Mouse (Mus musculus) neural tube, embryonic 14.5 days (tissue): ENCODE data around the gene Rasal2. TPM values are rescaled to one million over a fixed set of nuclear protein-coding genes. Genes with fewer than 3 reads are reported as not detected.

Experiments
- ATAC-seq: fragments of 200-750 bp; cut with Nextera tagmentation; 2 replicates; pipeline ENCODE4 v1.8.0; 2017; ENCODE audit warnings: low read depth, mild to moderate bottlenecking, moderate TSS enrichment, moderate library complexity
- H3K27ac ChIP-seq: fragments of 300-500 bp; sonication (generic); 2 replicates; pipeline ENCODE4 v1.5.1; 2014; ENCODE audit warnings: low read depth, mild to moderate bottlenecking, control low read depth, low read length, moderate library complexity, mixed read lengths
- H3K27me3 ChIP-seq: fragments of 300-500 bp; sonication (generic); 2 replicates; pipeline ENCODE4 v1.6.1; 2014; ENCODE audit warnings: low read length; ENCODE audit not compliant: control insufficient read depth, insufficient read depth
- H3K36me3 ChIP-seq: fragments of 300-500 bp; sonication (generic); 2 replicates; pipeline ENCODE4 v1.6.1; 2014; ENCODE audit warnings: low read length, mixed read lengths; ENCODE audit not compliant: control insufficient read depth, insufficient read depth
- H3K4me1 ChIP-seq: fragments of 300-500 bp; sonication (generic); 2 replicates; pipeline ENCODE4 v1.6.1; 2014; ENCODE audit warnings: low read length; ENCODE audit not compliant: control insufficient read depth, insufficient read depth
- H3K4me2 ChIP-seq: fragments of 300-500 bp; sonication (generic); 2 replicates; pipeline ENCODE4 v1.6.1; 2014; ENCODE audit warnings: mild to moderate bottlenecking, low read depth, low read length, control low read depth
- H3K4me3 ChIP-seq: fragments of 300-500 bp; sonication (generic); 2 replicates; pipeline ENCODE4 v1.5.1; 2014; ENCODE audit warnings: low read depth, low read length, control low read depth, mixed read lengths
- H3K9ac ChIP-seq: fragments of 300-500 bp; sonication (generic); replicated peaks from 2 replicates; pipeline ENCODE4 v1.6.1; 2014; ENCODE audit warnings: low read depth, mild to moderate bottlenecking, control low read depth, low read length, mixed read lengths
- H3K9me3 ChIP-seq: fragments of 300-500 bp; sonication (generic); 2 replicates; pipeline ENCODE4 v1.6.1; 2016; ENCODE audit warnings: low read length; ENCODE audit not compliant: control insufficient read depth
- WGBS: fragments of 180-500 bp; shearing (Covaris S2); extraction: QIAGEN DNeasy Blood & Tissue Kit; methylation state at CpG from one replicate; pipeline ENCODE4 v1.1.7; 2014; 5-methylcytosine and 5-hydroxymethylcytosine counted together
- polyA plus RNA-seq: library from polyadenylated mRNA; unstranded; fragments of >200 nt; fragmentation: Nextera tagmentation; extraction: Ambion mirVana; gene quantifications from 2 replicates; pipeline ENCODE4 v1.2.1, GENCODE M21; 2014

The Rasal2 gene
- polyA plus RNA-seq, 1 experiment from 2014 or later = 46.4 TPM

DNA sequence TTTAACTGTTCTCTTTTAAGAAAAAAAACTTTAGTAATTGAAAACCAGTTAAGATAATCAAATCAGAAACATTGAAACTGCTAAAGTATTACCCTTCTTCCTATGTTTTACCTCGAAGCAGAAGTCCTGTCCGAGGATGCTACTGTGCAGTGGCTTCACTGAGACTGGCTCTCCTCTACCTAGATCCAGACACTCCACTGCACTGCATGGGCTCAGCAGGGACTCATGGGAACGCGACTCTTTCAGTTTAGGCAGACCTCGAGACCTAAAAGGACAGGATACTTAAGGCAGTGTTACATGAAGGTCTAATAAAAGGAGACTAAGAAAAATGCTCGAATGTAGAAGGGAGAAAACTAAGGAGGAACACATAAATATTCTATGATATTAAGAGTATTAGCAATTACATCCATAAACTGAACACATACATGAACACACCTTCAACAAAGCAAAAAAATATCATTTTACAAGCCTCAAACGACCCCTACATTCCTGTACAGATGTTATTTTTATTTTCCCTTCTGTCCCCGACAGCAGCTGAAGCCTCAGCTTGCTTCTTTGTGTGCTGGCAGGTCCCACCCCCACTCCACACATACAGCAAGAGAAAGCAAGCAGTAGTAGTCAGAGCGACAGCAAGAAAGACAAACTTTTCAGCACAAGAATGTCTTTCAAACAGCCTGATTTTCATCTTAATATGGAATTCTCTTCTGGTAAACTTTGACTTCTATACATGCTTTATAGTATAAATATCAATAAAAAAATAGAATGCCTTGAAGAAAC lies 233.2 kb downstream of the Rasal2 start:
- Histone ChIP-seq H3K9ac (no peak overlapping the region), H3K27ac (no peak overlapping the region)
- WGBS = 40% methylated on average over 9 of the region's 9 CpGs

DNA sequence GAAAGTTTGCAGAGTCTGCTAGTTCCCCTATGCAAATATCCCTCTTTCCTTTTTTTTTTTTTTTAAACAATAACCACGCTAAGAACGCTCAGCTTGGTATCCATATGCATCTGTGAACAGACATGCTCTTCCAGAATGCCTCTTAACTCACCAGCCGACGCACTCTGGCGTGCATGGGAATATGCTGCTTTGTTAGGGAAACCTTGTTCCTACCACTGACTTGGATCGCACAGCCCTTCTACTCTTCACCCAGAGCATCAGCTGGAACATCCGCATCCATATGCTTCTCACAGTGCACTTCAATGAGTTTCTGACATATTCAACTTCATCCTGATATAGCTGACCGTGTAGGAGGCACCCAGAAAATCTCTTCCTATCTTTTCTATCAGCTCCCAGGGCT lies 243.1 kb downstream of the Rasal2 start:
- H3K4me3 ChIP-seq = no peak overlapping the region
- H3K27ac ChIP-seq = no peak overlapping the region
- H3K4me1 ChIP-seq = no peaks in the 10 kb centered on the region
- no peaks in the 10 kb centered on the region for H3K27me3 ChIP-seq
- no peaks in the 10 kb centered on the region for H3K9me3 ChIP-seq
- H3K36me3 ChIP-seq = no peaks in the 10 kb centered on the region
- no peak overlapping the region for H3K9ac ChIP-seq
- WGBS = 83% methylated on average over 8 of the region's 8 CpGs
- ATAC-seq = no peak
- H3K4me2 ChIP-seq = no peak overlapping the region

More for the DNA sequence above, 233.2 kb downstream of the Rasal2 start:
- Histone ChIP-seq H3K4me2 (0 out of 2 replicates have a peak overlapping the region, but pooled peaks have one; percentile 19), H3K36me3 (no peaks in the 10 kb centered on the region), H3K27me3 (no peaks in the 10 kb centered on the region), H3K9me3 (no peaks in the 10 kb centered on the region), H3K4me1 (0 out of 2 replicates have a peak, but pooled peaks cover 4% of the 10 kb centered on the region), H3K4me3 (no peak overlapping the region)
- no peak for ATAC-seq

DNA sequence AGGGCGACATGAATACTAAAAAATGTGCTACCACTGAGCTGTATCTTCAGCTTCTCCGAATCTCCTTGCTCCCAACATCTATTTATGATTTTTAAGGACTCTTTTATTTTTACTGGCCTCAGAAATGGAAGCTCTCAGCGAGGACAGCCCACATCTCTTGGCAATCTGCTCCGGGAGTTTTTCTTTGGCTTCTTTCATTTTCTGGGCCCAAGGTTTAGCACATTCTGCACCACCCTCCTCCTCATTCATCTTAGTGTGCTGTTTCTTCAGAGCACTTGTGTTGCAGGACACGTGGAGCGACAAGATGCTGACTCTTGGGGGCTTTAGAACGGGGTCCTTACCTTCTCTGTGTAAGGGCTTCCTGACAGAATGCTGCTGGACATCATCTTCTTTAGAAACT lies 243.5 kb downstream of the Rasal2 start:
- Histone ChIP-seq H3K27me3 (no peaks in the 10 kb centered on the region), H3K27ac (no peak overlapping the region), H3K4me2 (no peak overlapping the region), H3K36me3 (no peaks in the 10 kb centered on the region), H3K4me3 (no peak overlapping the region), H3K9me3 (no peaks in the 10 kb centered on the region), H3K4me1 (no peaks in the 10 kb centered on the region), H3K9ac (no peak overlapping the region)
- ATAC-seq = no peak
- 90% methylated on average over 7 of the region's 7 CpGs for WGBS

DNA sequence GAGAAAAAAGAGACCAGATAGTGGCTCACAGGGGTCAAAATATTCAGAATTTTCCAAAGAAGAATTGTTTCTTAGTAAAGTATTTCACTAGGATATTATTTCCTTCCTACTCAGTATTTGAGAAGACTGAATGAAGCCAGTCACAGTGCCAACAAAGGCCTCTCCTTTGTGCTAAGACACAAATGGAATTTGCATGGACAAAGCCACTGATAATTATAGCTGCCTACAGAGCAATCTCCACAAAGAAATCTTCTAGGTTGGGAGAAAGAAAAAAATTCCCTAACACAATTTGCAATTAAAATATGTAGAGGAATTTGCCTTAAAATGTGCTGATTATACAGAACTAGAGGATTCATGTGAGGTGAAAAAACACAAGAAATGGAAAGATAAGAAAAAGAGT lies 258.6 kb downstream of the Rasal2 start:
- H3K27ac ChIP-seq = no peak overlapping the region

DNA sequence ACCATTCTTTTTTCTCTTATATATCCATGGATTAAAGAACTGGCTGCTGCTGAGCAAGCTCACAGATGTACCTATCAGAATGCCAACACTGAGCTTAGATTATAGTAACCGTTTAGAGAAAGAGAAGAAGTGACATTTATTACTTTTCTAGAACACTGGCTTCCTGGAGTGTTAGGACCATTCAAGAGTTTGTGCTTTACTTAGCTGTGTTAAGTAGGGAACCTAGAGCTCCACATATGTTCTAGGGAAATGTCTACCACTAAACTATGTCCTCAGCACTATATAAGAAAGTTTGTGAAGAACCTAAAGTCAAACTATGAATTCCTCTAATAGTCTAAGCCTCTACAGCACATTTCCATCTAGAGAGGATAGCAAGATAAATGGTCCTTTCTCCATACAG lies 262.3 kb downstream of the Rasal2 start:
- Histone ChIP-seq H3K27me3 (no peaks in the 10 kb centered on the region), H3K4me3 (no peak overlapping the region), H3K4me2 (no peak overlapping the region), H3K27ac (no peak overlapping the region), H3K36me3 (peaks cover 10% of the 10 kb centered on the region; the same call in 1 of the 2 replicates), H3K4me1 (no peaks in the 10 kb centered on the region), H3K9ac (no peak overlapping the region), H3K9me3 (no peaks in the 10 kb centered on the region)
- WGBS = 64% methylated on average over 1 of the region's 1 CpGs
- ATAC-seq = no peak

More for the DNA sequence above, 258.6 kb downstream of the Rasal2 start:
- Histone ChIP-seq H3K27me3 (no peaks in the 10 kb centered on the region), H3K4me1 (no peaks in the 10 kb centered on the region), H3K9me3 (no peaks in the 10 kb centered on the region), H3K4me3 (no peak overlapping the region), H3K9ac (no peak overlapping the region), H3K4me2 (no peak overlapping the region), H3K36me3 (peaks cover 11% of the 10 kb centered on the region)
- no peak for ATAC-seq

DNA sequence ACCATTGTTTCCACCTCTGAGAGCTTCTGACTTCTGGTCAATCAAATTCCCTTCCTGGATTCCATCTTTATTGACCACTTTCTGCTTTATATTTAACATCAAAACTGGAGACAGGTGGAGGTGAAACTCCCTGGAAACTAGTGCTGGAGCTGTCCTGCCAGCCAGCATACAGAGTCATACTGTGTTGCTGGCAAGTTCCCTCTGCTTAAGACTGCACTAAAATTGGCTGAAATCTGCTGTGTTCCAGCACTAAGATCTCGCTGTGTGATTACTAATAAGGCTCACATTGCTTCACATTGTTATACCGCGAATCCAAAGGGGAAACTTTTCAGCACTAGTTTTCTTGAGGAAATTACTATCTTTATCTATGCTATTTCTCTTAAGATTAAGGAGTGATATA lies 267.8 kb downstream of the Rasal2 start:
- ATAC-seq = no peak
- whole genome bisulfite sequencing = 99% methylated on average over 3 of the region's 3 CpGs

DNA sequence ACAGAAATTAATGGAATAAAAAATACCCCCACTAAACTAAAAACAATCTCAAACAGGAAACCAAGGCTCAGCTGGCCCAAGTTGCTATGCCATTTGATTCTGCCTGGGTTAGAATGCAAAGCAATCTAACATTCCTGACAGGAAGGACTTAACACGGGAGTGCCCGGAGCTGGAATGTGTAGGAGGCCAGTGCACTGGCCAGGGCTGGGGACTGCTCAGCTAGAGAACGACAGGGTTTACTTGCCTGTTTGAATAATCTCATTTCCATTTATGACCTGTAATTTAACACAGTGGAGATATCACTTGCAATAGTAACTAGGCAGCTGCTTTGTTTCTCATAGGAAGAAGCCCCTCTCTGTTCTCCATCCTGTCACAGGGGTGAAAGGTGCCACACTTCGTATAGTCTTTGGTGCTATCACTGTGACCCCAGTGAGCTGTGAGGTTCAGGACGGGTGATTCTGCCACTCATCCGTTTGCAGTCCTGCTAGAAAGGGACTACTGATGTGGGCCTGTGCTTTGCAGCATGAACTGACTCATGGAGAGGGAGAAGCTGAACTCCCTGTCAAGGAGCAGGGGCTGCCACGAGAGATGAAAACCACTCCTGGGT lies 269.0 kb downstream of the Rasal2 start:
- Histone ChIP-seq H3K4me1 (no peaks in the 10 kb centered on the region), H3K27me3 (no peaks in the 10 kb centered on the region), H3K9me3 (no peaks in the 10 kb centered on the region), H3K4me2 (no peak overlapping the region), H3K27ac (no peak overlapping the region), H3K9ac (no peak overlapping the region), H3K4me3 (no peak overlapping the region), H3K36me3 (peaks cover 9% of the 10 kb centered on the region; the same call in 1 of the 2 replicates)
- 23% methylated on average over 7 of the region's 7 CpGs for WGBS
- ATAC-seq = no peak

More for the DNA sequence above, 267.8 kb downstream of the Rasal2 start:
- Histone ChIP-seq H3K9me3 (no peaks in the 10 kb centered on the region), H3K9ac (no peak overlapping the region), H3K4me2 (no peak overlapping the region), H3K27ac (no peak overlapping the region), H3K36me3 (peaks cover 9% of the 10 kb centered on the region; the same call in 1 of the 2 replicates), H3K4me3 (no peak overlapping the region), H3K4me1 (no peaks in the 10 kb centered on the region), H3K27me3 (no peaks in the 10 kb centered on the region)

DNA sequence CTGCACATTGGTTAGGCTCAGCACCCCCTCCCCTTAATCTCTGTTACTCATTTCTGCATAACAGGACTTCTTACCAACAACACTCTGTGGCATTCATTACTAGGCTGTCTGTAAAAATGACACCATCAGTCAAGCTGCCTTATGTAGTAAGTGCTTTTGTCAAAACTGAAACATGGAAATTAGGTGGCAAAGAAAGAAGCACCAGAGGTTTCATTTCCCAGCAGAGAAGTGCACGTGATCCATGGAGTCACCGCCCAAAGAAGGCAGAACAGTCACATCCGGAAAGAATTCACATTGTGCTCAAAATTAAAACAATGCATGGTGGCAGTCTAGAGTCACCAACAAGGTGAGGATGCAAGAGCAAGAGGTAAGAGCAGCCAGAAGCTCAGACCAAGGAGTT lies 271.4 kb downstream of the Rasal2 start:
- H3K9me3 ChIP-seq = no peaks in the 10 kb centered on the region
- no peak overlapping the region for H3K9ac ChIP-seq
- no peaks in the 10 kb centered on the region for H3K4me1 ChIP-seq
- peaks cover 7% of the 10 kb centered on the region; the same call in 1 of the 2 replicates for H3K36me3 ChIP-seq
- H3K27ac ChIP-seq = no peak overlapping the region
- H3K4me2 ChIP-seq = no peak overlapping the region
- H3K4me3 ChIP-seq = no peak overlapping the region
- H3K27me3 ChIP-seq = no peaks in the 10 kb centered on the region
- 93% methylated on average over 3 of the region's 3 CpGs for WGBS
- no peak for ATAC-seq

DNA sequence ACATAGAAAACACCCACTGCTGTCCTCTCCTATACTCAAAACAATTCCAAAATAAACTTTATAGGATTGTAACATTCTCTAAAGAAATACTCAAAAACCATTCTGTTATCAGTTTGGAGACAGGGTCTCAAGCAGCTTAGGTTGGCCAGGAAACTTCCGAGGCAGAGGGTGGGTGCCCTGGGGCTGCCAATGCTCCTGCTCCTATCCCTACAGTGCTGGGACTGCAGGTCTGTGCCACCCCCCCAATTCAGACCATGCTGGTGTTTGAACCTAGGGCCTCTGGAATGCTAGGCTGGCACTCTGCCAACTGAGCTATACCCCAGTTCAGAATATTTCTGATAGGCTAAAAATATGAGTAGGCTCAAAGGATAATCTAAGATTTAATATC lies 274.5 kb downstream of the Rasal2 start:
- Histone ChIP-seq H3K4me3 (no peak overlapping the region), H3K4me2 (no peak overlapping the region), H3K27me3 (no peaks in the 10 kb centered on the region), H3K27ac (no peak overlapping the region), H3K9ac (no peak overlapping the region), H3K36me3 (no peaks in the 10 kb centered on the region), H3K4me1 (no peaks in the 10 kb centered on the region), H3K9me3 (no peaks in the 10 kb centered on the region)
- 90% methylated on average over 1 of the region's 1 CpGs for WGBS
- ATAC-seq = no peak
